Mouse (Mus musculus) liver, embryonic 12.5 days (tissue): ENCODE measurements at regions not wholly inside any gene's neighbourhood (a gene's known extent, or its start where the extent isn't known, plus 50 kb on each side); places are given as distances from the start of the nearest gene placed in this dataset.
"Not testable (repeated sequence)": the region's sequence is repeated elsewhere in the genome, so short reads cannot be mapped to it uniquely, and the experiment has no call there.

Experiments
- ATAC-seq: fragments of 200-750 bp; cut with Nextera tagmentation; 2 replicates; pipeline ENCODE4 v1.8.0; 2017; ENCODE audit warnings: moderate number of reproducible peaks, mild to moderate bottlenecking, moderate library complexity
- H3K27ac ChIP-seq: fragments of 300-500 bp; sonication (generic); 2 replicates; pipeline ENCODE4 v1.5.1; 2016; ENCODE audit warnings: mild to moderate bottlenecking
- H3K27me3 ChIP-seq: fragments of 300-500 bp; sonication (generic); replicated peaks from 2 replicates; pipeline ENCODE4 v1.6.1; 2016; ENCODE audit warnings: mild to moderate bottlenecking, moderate library complexity
- H3K36me3 ChIP-seq: fragments of 300-500 bp; sonication (generic); 2 replicates; pipeline ENCODE4 v1.6.1; 2016; ENCODE audit warnings: mild to moderate bottlenecking, moderate library complexity
- H3K4me1 ChIP-seq: fragments of 300-500 bp; sonication (generic); 2 replicates; pipeline ENCODE4 v1.6.1; 2016
- H3K4me2 ChIP-seq: fragments of 300-500 bp; sonication (generic); 2 replicates; pipeline ENCODE4 v1.6.1; 2016; ENCODE audit warnings: mild to moderate bottlenecking, moderate library complexity
- H3K4me3 ChIP-seq: fragments of 300-500 bp; sonication (generic); 2 replicates; pipeline ENCODE4 v1.5.1; 2016; ENCODE audit warnings: mild to moderate bottlenecking, moderate library complexity
- H3K9ac ChIP-seq: fragments of 300-500 bp; sonication (generic); 2 replicates; pipeline ENCODE4 v1.6.1; 2016; ENCODE audit warnings: mild to moderate bottlenecking, moderate library complexity
- H3K9me3 ChIP-seq: fragments of 300-500 bp; sonication (generic); replicated peaks from 2 replicates; pipeline ENCODE4 v1.6.1; 2016; ENCODE audit warnings: mild to moderate bottlenecking, moderate library complexity
- WGBS: fragments of 180-500 bp; shearing (Covaris S2); methylation state at CpG from one replicate; pipeline ENCODE4 v1.1.7; 2016; ENCODE audit not compliant: insufficient replicate concordance; 5-methylcytosine and 5-hydroxymethylcytosine counted together

GRCm38 (mm10) chr6:67668073-67668472, 132.5 kb upstream of the Tacstd2 start:
- H3K4me3 ChIP-seq, H3K4me2 ChIP-seq, H3K27me3 ChIP-seq, H3K9me3 ChIP-seq, H3K36me3 ChIP-seq, H3K4me1 ChIP-seq, ATAC-seq, H3K27ac ChIP-seq, H3K9ac ChIP-seq: not testable (repeated sequence)
- WGBS, result 70% methylated on average over 8 of the region's 8 CpGs

DNA sequence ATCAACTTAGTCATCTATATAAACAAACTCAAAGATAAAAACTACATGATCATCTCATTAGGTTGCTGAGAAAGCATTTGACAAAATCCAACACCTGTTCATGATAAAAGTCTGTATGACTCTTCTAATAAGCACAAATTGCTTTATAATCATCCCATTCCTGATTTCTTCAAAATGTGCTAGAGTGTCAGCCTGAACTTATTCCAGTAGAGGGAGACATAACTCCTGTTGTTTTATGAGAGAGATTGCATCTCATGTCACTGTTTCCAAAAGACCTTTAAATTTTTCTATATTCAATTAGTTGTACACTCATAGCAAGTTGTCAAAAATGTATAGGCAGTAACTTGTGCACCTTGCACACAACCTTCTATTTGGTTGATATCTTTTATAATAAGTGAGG, 96.0 kb upstream of the Tacstd2 start:
- Histone ChIP-seq H3K9me3 (no peaks in the 10 kb centered on the region), H3K27ac (no peak overlapping the region), H3K27me3 (no peaks in the 10 kb centered on the region), H3K9ac (no peak overlapping the region), H3K4me3 (no peak overlapping the region), H3K4me2 (no peak overlapping the region), H3K36me3 (no peaks in the 10 kb centered on the region), H3K4me1 (no peaks in the 10 kb centered on the region)
- no peak for ATAC-seq

DNA sequence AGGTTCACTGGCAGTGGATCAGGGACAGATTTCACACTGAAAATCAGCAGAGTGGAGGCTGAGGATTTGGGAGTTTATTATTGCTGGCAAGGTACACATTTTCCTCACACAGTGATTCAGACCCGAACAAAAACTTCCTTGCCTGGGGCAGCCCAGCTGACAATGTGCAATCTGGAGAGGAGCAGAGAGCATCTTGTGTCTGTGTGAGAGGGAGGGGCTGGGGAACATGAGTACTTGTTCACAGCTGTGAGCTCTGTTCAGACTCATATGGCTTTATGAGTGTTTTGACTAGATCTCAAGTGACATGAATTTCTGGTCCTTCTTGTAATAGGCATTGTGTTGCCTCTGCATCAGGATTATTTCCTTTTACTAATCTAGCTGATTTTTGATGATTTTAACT, 74.8 kb upstream of the Tacstd2 start:
- no peaks in the 10 kb centered on the region for H3K36me3 ChIP-seq
- H3K9ac ChIP-seq, result no peak overlapping the region
- WGBS, result 52% methylated on average over 1 of the region's 1 CpGs
- H3K4me2 ChIP-seq, result no peak overlapping the region
- no peak for ATAC-seq
- no peaks in the 10 kb centered on the region for H3K4me1 ChIP-seq
- no peak overlapping the region for H3K4me3 ChIP-seq
- no peak overlapping the region for H3K27ac ChIP-seq
- no peaks in the 10 kb centered on the region for H3K9me3 ChIP-seq
- H3K27me3 ChIP-seq, result no peaks in the 10 kb centered on the region

- H3K9ac ChIP-seq, H3K36me3 ChIP-seq, H3K4me1 ChIP-seq, H3K4me3 ChIP-seq, H3K4me2 ChIP-seq, H3K27me3 ChIP-seq, H3K9me3 ChIP-seq, H3K27ac ChIP-seq, ATAC-seq: not testable (repeated sequence)
- 40% methylated on average over 1 of the region's 1 CpGs for WGBS
Measured at GRCm38 (mm10) chr6:67609461-67609860, 73.9 kb upstream of the Tacstd2 start.
